Mouse (Mus musculus): ENCODE data around the gene Apbb1ip.

- TF ChIP-seq GATA1 (IDR thresholded peaks at IDR 0.05; ENCODE audit: borderline replicate concordance, low read length) (no peak), FLI1 (IDR thresholded peaks at IDR 0.05; ENCODE audit: low read length) (no peak)
Observed at GRCm38 (mm10) chr2:22813921-22814320, 40.0 kb downstream of the Apbb1ip start.

Measured in megakaryocyte, embryonic 14.5 days (primary cell).